Mouse (Mus musculus): Measurements from ENCODE around the gene Klf3. TPM values are rescaled to one million over a fixed set of nuclear protein-coding genes. Genes with fewer than 3 reads are reported as not detected.
"Not testable (repeated sequence)": the region's sequence is repeated elsewhere in the genome, so short reads cannot be mapped to it uniquely, and the experiment has no call there.

The Klf3 gene
- polyA plus RNA-seq, 1 experiment from 2014 or later, result 112 TPM

- no peak for DNase-seq (ENCODE audit: low spot score)
Observed at GRCm38 (mm10) chr5:64877235-64878026, 74.2 kb downstream of the Klf3 start.

GRCm38 (mm10) chr5:64878027-64878425 lies 74.8 kb downstream of the Klf3 start:
- no peak for DNase-seq (ENCODE audit: low spot score)

GRCm38 (mm10) chr5:64878526-64878925 lies 75.3 kb downstream of the Klf3 start:
- no peak for DNase-seq (ENCODE audit: low spot score)

- DNase-seq (ENCODE audit: low spot score), result no peak
Observed at GRCm38 (mm10) chr5:64879241-64879640, 76.1 kb downstream of the Klf3 start.

- DNase-seq (ENCODE audit: low spot score), result not testable (repeated sequence)
Observed at GRCm38 (mm10) chr5:64881559-64881958, 78.4 kb downstream of the Klf3 start.

- not testable (repeated sequence) for DNase-seq (ENCODE audit: low spot score)
Observed at GRCm38 (mm10) chr5:64881976-64882375, 78.8 kb downstream of the Klf3 start.

Other genes starting within 250 kb of the Klf3 start
- 1.8 and 2.0 TPM in 2 replicates for gene Tlr1, start 130.2 kb downstream of the Klf3 start, polyA plus RNA-seq (2015; fragmentation: Nextera tagmentation; extraction: Ambion mirVana)
- gene Tlr6, start 156.7 kb downstream of the Klf3 start, polyA plus RNA-seq (2015; fragmentation: Nextera tagmentation; extraction: Ambion mirVana), result 1.0 and 1.1 TPM in 2 replicates
- 9.5 and 10.3 TPM in 2 replicates for gene Fam114a1, start 166.7 kb downstream of the Klf3 start, polyA plus RNA-seq (2015; fragmentation: Nextera tagmentation; extraction: Ambion mirVana)

All from thymus, postnatal 0 days (tissue).